Mouse (Mus musculus) cerebellum, adult 18-20 months (tissue): ENCODE measurements at regions not wholly inside any gene's neighbourhood (a gene's known extent, or its start where the extent isn't known, plus 50 kb on each side); places are given as distances from the start of the nearest gene placed in this dataset.
A peak's percentile ranks its signal among the peaks of the same experiment; 100 is the strongest.

ENCODE experiments used
- DNase-seq, 2 experiments: peaks; one replicate each; pipeline ENCODE4 v3.0.0; 2021

DNA sequence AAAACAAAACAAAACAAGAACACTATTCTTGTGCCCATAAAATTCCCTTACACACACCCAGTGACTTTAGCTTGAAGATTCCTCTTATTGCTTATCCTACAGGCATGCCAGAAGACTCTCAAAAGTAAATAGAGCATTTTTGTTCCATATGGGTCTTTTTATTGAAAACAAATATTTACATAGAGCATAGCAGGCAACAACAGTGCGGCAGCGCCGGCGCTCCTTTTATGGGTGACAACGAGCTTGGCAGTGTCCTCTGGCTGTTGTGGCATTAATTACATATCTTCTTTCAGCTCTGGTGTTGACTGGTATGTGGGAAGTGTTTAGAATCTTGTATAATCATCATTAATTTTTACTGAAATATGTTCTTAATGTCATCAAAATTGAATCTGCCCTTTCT is 242.2 kb upstream of the Fbxl7 start:
- DNase-seq: no peak

DNA sequence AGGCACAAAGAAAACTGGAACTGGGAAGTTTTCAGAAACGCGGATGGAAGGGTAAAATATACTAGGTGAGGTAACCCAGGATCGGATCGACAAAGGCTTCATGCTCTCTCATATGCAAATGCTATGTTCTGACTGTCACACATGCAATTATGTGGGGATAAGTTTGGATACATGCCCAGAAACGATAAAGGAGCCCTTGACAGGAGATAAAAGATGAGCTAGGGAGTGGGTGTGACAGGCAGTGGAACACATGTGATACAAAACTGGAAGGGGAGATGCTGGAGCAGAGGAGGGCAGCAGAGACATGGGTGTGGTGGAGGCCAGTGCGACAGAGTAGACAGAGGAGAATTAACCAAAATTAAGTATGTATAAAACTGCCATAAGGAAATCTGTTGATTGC is 250.5 kb upstream of the Fbxl7 start:
- DNase-seq: no peak

DNA sequence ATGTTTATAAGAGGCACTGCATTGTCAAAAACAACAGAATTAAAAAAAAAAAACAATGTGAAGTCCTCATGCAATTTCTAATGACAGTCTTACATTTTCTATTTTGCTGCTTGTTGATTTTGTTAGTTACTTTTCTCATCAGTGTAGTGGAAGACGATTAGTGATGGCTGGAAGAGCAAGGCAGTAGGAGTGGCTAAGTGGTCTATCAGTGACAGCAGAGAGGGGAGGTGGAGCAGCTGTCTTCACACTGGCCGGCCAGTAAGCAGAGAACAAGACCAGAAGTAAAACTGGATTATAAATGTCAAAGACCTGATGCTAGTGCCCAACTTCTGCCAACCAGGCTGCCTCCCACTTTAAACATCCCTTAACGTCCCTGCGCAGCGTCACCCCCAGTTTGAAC is 265.6 kb upstream of the Fbxl7 start:
- DNase-seq: no peak

DNA sequence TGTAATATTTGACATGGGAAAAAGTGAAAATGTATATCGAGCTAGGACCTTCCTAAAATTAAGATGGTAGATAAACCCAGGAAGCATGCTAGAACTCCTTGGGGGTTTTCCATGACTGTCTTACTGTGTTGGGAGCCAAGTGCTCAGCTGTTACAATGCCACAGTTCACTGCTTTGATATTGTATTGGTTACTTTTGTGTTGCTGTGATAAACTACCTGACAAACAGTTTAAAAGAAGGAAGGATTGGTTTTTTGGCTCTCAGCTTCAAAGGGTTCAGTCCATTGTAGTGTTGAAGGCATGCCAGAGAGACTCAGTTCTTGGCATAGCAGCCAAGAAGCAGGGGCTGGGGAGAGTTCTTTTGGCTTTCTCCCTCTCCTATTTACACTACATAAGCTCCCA is 272.1 kb upstream of the Fbxl7 start:
- no peak for DNase-seq

DNA sequence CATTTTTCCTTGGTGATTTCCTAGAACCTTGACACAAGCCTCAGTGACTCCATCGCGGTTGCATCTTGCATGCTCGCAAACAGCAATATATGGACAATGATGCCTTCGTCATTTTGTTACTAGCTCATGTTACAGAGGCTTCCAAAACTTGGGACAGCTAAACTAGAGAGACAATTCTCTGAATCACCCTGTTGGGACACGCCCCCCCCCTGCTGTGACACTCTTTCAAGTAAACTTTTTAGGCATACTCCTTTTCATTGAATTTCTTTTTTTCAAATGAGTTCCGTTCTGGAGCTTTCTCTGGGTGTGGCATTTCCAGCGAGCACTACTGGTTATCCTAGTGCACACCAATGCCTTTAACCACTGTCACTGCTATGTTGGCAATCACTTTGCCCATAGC is 274.5 kb upstream of the Fbxl7 start:
- DNase-seq: no peak

DNA sequence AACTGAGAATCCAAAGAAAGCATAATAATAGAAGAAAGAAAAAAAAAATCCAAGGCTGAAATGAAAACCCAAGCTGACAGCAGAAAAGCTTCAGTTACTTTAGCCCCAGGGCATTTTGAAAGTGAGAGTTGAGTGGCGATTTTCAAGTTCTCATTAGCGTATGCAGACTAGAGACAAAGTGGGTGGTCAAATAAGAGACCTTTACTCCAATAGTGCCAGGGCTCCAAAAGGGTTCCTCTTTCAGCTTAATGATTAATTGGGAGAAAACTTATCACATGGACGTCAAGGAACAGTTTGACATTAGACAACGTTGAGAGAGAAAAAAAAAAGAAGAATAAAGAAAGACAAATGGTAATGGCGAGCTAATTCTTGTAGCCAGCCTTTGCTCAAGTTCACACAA is 278.1 kb upstream of the Fbxl7 start:
- DNase-seq: no peak

DNA sequence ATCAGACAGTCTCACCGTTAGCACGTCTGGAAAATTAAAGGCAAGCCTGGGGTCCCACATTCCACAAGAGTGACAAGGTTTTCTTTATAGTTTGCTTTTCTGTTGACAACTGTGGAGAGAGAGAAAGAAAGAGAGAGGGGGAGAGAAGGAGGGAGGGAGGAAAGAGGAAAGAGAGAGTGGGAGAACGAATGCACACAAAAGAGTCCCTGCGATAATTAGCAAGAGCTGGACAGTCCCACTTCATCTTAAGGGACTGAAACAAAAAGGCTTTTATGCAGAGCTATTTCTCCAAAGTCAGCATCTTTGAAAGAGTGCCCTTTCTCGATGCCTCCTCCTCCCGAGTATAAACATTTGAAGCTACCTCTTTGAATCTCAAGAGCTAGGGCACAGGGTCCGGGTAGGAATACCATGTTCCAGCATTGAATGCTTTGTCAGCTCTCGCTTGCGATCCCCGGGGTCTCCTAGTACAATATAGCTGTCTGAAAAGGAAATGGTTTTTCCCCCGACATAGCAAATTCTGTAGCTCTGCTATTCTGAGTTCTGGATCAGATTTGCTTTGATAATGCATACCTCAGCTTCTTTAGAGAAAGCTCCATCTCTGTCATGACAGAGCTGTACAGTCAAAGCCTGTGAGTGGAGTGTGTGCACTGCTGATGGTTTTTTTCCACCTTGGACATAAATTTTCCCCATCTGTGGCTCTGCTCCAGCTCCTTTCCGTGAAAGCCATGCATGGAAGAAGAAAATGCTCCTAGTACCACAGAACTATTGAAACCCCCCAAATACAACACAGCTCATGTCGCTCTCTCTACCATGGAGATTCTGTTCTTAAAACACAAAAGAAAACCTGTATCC is 282.9 kb upstream of the Fbxl7 start:
- DNase-seq: no peak

DNA sequence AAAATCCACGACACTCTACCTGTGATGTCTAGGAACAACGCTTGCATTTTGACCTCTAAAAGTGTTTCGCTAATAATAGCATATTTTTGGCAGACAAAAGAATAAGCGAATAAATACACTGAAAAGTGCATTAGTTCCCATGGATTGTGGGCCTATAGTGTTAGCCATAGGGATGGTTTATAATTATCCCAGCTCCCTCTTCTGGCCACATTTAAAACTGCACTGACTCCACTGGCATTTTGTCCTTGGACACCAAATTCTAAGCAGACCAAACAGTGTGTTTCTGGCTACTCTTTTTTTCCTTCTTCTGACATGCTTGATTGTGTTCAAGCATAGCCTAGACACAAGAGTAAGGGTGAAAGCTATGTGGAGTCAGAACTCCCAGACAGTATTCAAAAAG is 276.8 kb upstream of the Ank start:
- peak; percentile 42 to 47 for DNase-seq

DNA sequence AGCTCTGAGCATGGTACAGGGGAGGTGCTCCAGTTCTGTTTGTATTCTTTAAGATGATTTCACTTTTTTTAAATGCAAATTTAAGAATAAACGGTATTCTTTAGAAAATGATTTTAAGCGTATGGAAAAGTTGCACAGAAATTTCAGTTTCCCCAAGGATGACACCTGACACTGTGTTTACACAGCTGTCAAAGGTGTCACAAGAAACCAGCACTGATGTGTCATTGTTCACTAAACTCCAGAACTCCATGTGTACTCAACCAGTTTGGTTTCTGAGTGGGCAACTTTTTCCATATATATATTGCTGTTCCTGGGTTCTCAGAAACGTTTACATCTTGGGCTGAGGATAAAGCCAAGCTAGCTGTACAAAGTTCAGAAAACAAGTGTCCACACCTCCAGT is 265.0 kb upstream of the Ank start:
- no peak for DNase-seq

DNA sequence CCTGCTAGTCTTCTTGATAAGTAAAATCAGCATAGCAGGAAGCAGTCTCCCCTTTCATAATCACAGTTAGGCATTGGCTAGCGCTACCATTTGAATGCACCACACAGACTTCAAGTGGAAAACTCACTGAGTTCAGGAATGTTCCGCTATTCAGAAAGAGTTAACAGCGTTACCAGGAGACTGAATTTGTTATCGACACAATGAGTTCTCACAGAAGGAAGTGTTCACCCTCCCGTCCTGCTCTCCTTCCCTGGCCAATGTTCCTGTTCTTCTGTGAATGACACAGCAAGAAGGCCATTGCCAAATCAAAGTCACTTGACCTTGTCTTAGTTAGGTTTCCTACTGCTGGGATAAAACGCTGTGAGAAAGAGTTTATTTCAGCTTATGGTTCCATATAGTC is 261.6 kb upstream of the Ank start:
- no peak for DNase-seq

DNA sequence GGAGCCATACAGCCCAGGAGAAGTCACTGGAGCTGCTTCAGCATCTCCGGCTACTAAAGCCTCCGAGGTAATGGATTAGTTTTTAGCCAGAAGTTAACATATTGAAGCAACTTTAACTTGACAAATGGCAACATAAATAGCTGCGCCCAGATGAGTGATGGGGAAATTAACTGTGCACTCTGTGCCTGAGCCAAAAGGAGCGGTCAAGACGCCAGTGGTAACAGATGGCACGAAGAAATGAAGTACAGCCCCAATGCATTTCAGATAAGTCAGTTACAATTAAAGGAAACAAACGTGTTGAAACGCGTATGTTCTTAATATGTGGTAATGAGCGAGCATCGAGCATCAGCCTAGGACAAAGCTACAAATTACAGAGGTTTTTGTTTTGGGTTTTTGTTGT is 259.0 kb upstream of the Ank start:
- DNase-seq: no peak

DNA sequence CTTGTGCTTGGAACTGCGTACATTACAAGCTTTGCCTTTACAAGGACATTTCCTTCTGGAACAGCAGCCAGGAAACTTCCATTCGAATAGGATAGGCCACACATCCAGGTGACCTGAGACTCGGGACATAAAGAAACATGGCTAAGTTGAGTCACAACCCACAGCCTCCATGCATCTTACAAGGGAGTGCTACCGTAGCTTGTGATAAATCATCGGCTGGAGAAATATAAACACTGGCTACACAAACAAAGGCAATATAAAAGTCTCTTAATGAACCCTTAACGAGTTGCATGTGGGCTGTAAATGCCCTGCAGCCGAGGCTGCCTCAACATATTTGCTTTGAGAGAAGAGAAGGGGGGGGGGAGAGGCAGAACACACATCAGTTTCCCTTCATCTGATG is 250.1 kb upstream of the Ank start:
- no peak for DNase-seq

DNA sequence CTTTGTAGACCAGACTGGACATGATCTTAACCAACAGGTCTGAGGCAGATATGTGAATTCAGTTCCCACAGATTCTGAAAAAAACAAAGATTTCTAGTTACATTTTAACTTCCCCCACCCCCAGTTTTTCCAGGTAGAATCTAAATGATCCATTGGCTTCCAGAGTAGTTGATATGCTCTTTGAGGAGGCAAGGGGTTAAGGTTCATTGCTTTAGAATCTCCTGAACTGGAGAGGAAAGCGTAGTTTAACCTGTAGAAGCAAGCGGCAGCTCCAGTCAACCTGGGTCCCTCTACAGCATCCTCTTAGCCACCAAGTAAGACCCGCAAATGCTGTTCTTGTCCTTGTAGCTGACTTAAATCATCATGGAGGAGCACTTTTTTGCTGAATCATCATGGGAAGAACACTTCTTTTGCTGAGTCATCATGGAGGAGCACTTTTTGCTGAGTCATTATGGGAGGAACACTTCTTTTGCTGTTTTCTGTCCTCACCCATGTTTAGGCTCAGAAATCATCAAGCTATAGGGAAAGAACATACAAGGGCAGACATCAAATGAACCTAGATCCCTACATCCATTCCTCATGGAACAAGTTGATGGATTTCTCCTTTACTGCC is 247.2 kb upstream of the Ank start:
- no peak for DNase-seq

DNA sequence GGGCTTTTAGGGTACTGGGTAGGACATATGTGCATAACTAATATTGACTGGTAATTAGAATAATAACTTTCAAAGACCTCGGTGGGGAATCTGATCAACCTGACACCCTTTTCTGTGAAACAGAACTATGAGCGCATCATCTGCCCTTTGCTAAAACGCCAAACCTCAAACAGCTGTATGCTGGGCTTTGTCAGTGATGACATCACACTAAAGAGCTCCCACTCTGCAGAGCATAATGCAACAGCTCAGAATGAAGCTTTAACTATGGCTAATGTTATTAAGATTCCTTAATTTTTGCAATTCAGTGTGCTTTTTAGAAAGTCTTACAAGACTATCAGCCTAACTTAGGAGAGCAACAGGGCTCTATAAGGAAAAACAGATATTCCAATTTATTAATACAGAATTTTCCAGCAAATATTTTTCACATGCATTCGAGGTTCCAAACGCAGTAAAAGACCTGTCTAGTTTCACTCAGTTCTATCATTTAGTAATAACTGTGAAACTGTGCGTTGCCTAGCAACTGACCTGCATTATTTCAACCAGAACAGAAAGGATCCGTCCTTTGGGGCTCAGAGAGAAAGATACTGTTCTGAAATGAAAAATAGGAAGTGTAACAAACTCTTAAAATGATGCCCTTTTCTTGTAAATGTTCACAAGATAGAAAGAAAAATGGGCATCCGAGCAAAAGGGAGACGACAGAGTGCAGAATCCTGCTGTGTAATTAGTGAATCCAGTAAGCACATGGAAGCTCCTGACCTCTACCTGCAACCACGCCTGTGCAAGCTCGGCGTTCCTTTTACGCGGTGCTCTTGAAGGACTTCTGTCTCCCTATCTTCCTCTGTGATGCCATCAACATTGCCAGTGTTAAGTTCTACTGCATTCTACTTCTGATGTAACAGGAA is 242.6 kb upstream of the Ank start:
- DNase-seq: no peak

DNA sequence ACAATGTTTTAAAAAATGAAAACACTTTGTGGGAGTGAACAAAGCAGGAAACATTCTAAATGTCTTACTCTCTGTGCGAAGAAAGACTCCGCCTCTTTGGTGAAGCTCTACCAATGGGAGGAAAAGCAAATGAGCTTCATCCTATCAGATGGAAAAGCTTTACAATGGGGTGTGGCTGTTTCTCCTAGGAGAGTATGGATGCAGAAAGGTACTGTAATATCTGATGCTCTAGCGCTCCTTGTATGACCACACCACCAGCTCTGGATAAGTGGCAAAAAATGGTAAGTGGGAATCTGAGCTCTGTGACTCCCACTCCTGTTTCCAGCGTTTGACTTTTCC is 242.0 kb upstream of the Ank start:
- DNase-seq: no peak

DNA sequence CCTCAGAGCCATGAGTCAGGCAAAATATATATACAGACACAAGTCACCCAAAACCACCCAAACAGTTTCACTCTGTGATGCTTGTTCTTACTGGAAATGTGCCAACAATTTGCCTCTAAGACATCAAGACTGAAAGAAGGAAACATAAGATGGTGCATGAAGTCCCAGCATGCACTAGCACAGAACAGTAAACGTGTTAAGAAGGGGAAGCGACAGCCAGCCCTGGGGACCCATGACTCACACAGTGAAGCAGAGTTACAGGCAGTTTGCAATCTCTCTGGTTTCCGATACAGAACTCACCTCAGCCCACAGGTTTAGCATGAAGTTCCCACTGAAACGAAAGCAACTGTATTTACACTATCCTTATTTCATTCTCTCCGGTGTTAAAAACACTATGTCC is 233.7 kb upstream of the Ank start:
- DNase-seq: no peak

DNA sequence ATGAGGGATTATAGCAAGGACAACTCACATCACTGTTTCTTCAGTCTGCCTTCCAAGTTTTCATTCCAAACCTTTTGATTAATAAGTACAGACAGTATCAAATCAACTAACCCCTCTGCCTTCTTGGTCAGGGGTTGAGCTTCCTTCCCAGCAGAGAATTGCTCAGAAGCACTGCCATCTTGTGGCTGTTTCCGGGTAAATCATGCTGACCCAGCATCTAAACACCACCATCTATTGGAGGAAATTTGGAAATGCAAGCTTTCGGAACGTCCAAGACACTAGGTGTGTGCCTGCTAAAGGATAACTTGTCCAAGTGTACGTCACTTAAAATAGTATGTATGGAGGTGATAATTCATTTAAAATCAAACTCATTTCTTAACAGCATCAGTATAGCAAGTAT is 231.7 kb upstream of the Ank start:
- DNase-seq: peak; percentile 27 to 30

DNA sequence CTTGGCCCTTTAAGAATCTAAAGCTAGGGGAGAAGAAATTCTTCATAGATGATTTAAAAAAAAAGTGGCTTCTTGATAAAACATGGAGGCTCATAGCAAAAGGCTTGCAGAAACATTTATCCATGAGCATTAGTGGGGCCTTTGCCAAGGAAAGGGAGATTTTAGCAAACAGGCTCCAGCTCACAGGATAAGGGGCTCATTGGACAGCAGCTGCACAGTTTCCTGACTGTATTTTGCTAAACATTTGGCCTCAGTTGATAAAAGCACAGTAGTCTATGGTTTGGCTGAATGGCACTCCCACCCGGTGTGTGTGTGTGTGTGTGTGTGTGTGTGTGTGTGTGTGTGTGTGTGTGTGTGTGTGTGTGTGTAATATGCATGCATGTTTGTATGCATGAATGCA is 228.2 kb upstream of the Ank start:
- DNase-seq: no peak

DNA sequence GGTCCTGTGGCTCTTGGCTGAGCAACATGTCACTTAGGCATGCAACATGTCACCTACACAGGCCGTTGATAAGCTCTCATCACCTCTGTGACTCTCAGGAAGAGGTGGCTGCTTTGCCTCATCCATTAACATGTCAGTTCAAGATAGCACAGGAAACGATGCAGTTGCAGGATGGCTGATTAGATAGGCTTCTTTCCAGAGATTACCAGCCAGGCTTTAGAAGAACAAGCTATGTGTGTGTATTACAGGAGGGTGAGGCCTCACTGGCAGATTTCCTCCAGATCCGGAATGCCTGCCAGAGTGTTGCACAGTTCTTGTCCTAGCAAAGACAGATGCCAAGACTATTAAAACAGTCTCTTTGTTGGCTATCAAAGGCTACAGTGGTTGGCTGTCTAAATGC is 220.2 kb upstream of the Ank start:
- no peak for DNase-seq

DNA sequence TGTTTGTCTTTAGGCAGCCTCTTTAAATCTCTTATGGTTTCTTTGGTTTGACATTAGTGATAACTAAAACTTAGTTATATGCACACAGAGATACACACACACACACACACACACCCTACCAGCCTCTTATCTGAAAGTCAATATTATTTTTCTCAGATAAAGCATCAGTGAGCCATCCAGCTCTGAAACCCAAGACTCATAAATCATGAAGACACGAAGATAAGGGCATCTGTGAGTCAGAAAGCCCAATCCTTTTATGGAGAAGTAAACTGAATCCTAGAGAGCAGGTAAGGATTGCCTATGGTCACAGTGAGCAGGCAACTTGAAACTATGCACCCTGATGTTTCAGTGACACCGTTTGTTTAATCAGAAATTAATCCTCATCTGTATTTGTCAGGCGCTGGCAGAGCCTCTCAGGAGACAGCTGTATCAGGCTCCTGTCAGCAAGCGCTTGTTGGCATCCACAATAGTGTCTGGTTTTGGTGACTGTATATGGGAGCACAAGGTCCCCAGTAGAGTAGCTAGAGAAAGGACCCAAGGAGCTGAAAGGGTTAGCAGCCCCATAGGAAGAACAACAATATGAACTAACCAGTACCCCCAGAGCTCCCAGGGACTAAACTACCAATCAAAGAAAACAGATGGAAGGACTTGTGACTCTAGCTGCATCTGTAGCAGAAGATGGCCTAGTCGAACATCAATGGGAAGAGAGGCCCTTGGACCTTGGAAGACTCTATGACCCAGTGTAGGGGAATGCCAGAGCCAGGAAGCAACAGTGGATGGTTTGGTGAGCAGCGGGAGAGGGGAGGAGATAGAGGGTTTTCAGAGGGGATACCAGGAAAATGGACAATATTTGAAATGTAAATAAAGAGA is 207.3 kb upstream of the Ank start:
- no peak for DNase-seq

DNA sequence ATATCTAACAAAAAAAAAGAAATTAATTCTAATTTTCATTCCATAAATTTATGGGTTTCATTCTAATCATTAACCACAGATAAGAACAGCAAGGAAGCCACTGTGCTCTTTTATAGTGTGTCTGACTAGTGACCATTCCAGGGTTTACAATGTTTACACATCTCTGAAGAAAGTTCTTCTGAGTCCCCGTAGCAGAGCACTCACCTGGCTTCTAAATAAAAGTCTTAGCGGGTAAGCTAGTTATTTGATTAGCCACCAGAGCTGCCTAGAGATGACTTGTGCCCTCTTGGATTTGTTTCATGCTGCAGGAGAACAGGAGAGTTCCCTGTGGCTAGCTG is 206.7 kb upstream of the Ank start:
- DNase-seq: no peak

DNA sequence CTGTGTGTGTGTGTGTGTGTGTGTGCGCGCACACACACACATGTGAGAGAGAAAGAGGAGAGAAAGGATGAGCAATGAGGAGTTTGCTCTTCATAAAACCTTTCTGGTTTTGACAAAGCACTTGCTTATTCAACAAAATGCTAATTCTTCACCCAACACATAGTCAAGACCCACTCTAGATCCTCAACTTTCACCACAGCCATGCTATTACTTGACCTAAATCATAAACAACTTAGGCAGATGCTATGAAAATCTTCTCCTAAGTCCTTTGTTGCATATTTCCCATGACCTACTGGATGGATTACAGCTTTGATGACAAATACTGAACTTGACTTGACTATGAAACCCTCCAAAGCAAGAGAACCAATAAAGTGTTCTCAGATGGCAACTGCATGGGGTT is 196.3 kb upstream of the Ank start:
- no peak for DNase-seq

DNA sequence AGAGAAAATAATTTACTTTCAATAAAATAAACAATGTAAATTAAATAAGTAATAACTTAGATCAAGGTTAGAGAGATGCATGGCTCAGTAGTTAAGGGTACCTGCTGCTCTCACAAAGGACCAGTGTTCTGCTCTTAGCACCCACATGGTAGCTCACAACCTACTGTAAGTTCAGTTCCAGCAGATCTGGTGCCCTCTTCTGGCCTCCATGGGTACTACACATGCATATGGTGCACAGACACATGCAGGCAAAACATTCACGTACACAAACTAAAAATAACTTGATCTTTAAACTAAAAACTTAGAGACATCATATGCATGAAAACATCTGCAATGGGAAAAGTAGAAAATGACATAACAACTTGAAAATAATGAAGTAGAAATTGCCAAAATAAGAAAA is 184.2 kb upstream of the Ank start:
- DNase-seq: no peak
